Mouse (Mus musculus): ENCODE measurements around the gene Mrap.

Gene Mrap

GRCm38 (mm10) chr16:90753386-90753941 is 15.5 kb downstream of the Mrap start:
- DNase-seq (ENCODE audit: low spot score in 2 of 2), result no peak

- no peak for DNase-seq (ENCODE audit: low spot score in 2 of 2)
Measured at GRCm38 (mm10) chr16:90759335-90759734, 21.3 kb downstream of the Mrap start.

- no peak for DNase-seq (ENCODE audit: low spot score in 2 of 2)
Measured at GRCm38 (mm10) chr16:90760515-90760914, 22.5 kb downstream of the Mrap start.

GRCm38 (mm10) chr16:90765195-90765877 is 27.3 kb downstream of the Mrap start:
- no peak for DNase-seq (ENCODE audit: low spot score in 2 of 2)

GRCm38 (mm10) chr16:90766919-90767454 is 29.0 kb downstream of the Mrap start:
- DNase-seq (ENCODE audit: low spot score in 2 of 2), result no peak

GRCm38 (mm10) chr16:90774216-90774615 is 36.2 kb downstream of the Mrap start:
- DNase-seq (ENCODE audit: low spot score in 2 of 2), result no peak

GRCm38 (mm10) chr16:90774646-90775045 is 36.6 kb downstream of the Mrap start:
- no peak for DNase-seq (ENCODE audit: low spot score in 2 of 2)

GRCm38 (mm10) chr16:90775946-90776520 is 38.0 kb downstream of the Mrap start:
- no peak for DNase-seq (ENCODE audit: low spot score in 2 of 2)

GRCm38 (mm10) chr16:90779783-90780182 is 41.8 kb downstream of the Mrap start:
- DNase-seq (ENCODE audit: low spot score in 2 of 2), result no peak

- DNase-seq (ENCODE audit: low spot score in 2 of 2), result no peak
Measured at GRCm38 (mm10) chr16:90783302-90783701, 45.3 kb downstream of the Mrap start.

- no peak for DNase-seq (ENCODE audit: low spot score in 2 of 2)
Measured at GRCm38 (mm10) chr16:90785257-90785656, 47.2 kb downstream of the Mrap start.

- no peak for DNase-seq (ENCODE audit: low spot score in 2 of 2)
Measured at GRCm38 (mm10) chr16:90788580-90788979, 50.6 kb downstream of the Mrap start.

- no peak for DNase-seq (ENCODE audit: low spot score in 2 of 2)
Measured at GRCm38 (mm10) chr16:90790946-90791345, 52.9 kb downstream of the Mrap start.

GRCm38 (mm10) chr16:90792066-90792465 is 54.1 kb downstream of the Mrap start:
- DNase-seq (ENCODE audit: low spot score in 2 of 2), result no peak

- no peak for DNase-seq (ENCODE audit: low spot score in 2 of 2)
Measured at GRCm38 (mm10) chr16:90792500-90792899, 54.5 kb downstream of the Mrap start.

- no peak for DNase-seq (ENCODE audit: low spot score in 2 of 2)
Measured at GRCm38 (mm10) chr16:90794708-90795107, 56.7 kb downstream of the Mrap start.

- DNase-seq (ENCODE audit: low spot score in 2 of 2), result no peak
Measured at GRCm38 (mm10) chr16:90798446-90798845, 60.4 kb downstream of the Mrap start.

- no peak for DNase-seq (ENCODE audit: low spot score in 2 of 2)
Measured at GRCm38 (mm10) chr16:90798848-90799247, 60.8 kb downstream of the Mrap start.

Data from thymus, postnatal 10 days (tissue).